Mouse (Mus musculus) CD8-positive naive resting alpha-beta T cell, adult 2 months (primary cell): Measurements from ENCODE around the gene Fiz1.

Experiments
- DNase-seq, 2 experiments: peaks; one replicate each; pipeline ENCODE4 v3.0.0; 2022; ENCODE audit warnings: low read depth in 2 of 2, low spot score in 2 of 2

The Fiz1 gene

GRCm38 (mm10) chr7:5014251-5015117 is at the start of gene Fiz1, which contains the start of gene Zfp524:
TSS of gene Fiz1 (minus strand) at chr7:5014697.
TSS of gene Zfp524 (plus strand) at chr7:5014415.
- peak; percentile 96 to 98 for DNase-seq

GRCm38 (mm10) chr7:5062360-5063001 is 48.0 kb upstream of the Fiz1 start:
- DNase-seq = peak; percentile 63 to 67

GRCm38 (mm10) chr7:5061774-5062359 is 47.4 kb upstream of the Fiz1 start, which contains the start of gene U2af2:
TSS of gene U2af2 (plus strand) at chr7:5062143.
- DNase-seq = peak; percentile 90

- peak; percentile 97 to 98 for DNase-seq
Measured at GRCm38 (mm10) chr7:5060944-5061773, 46.7 kb upstream of the Fiz1 start.

- peak; percentile 37 to 55 for DNase-seq
Measured at GRCm38 (mm10) chr7:5060239-5060731, 45.8 kb upstream of the Fiz1 start.

GRCm38 (mm10) chr7:5059421-5059820 is 44.9 kb upstream of the Fiz1 start:
- no peak for DNase-seq

- no peak for DNase-seq
Measured at GRCm38 (mm10) chr7:5058631-5059030, 44.1 kb upstream of the Fiz1 start.

- no peak for DNase-seq
Measured at GRCm38 (mm10) chr7:5057804-5058203, 43.3 kb upstream of the Fiz1 start.

- DNase-seq = no peak
Measured at GRCm38 (mm10) chr7:5057381-5057780, 42.9 kb upstream of the Fiz1 start.

GRCm38 (mm10) chr7:5056651-5057263 is 42.3 kb upstream of the Fiz1 start:
- no peak for DNase-seq

GRCm38 (mm10) chr7:5053456-5054179 is 39.1 kb upstream of the Fiz1 start:
- no peak for DNase-seq

- no peak for DNase-seq
Measured at GRCm38 (mm10) chr7:5052931-5053343, 38.4 kb upstream of the Fiz1 start.

GRCm38 (mm10) chr7:5052438-5052837 is 37.9 kb upstream of the Fiz1 start:
- no peak for DNase-seq

- DNase-seq = peak; percentile 55 to 62
Measured at GRCm38 (mm10) chr7:5051193-5052192, 37.0 kb upstream of the Fiz1 start, which contains the start of gene Zfp580. TSS of gene Zfp580 (plus strand) at chr7:5051538.

GRCm38 (mm10) chr7:5047313-5047712 is 32.8 kb upstream of the Fiz1 start:
- peak; percentile 28 to 53 for DNase-seq

- no peak for DNase-seq
Measured at GRCm38 (mm10) chr7:5046112-5046511, 31.6 kb upstream of the Fiz1 start.

GRCm38 (mm10) chr7:5044981-5045380 is 30.5 kb upstream of the Fiz1 start:
- no peak for DNase-seq

- DNase-seq = no peak
Measured at GRCm38 (mm10) chr7:5038940-5039339, 24.4 kb upstream of the Fiz1 start.
